Mouse (Mus musculus) thymus, adult 2 months (tissue): ENCODE results near the gene Sh3rf1.

Experiments
- CTCF ChIP-seq: fragments of 200-500 bp; IDR thresholded peaks from 2 replicates; pipeline ENCODE4 v1.5.1; 2012; ENCODE audit warnings: mild to moderate bottlenecking, control low read depth, low read length, moderate library complexity, borderline replicate concordance; ENCODE audit not compliant: control insufficient read depth, poor library complexity, insufficient read depth; ENCODE audit errors: extremely low read depth
- POLR2A ChIP-seq: fragments of 200-500 bp; IDR thresholded peaks from 2 replicates; pipeline ENCODE4 v1.6.1; 2012; ENCODE audit warnings: mild to moderate bottlenecking, low read length, control low read depth, moderate library complexity; ENCODE audit not compliant: control insufficient read depth, poor library complexity, insufficient read depth; ENCODE audit errors: extremely low read depth

GRCm38 (mm10) chr8:61444358-61444757 lies 220.7 kb downstream of the Sh3rf1 start:
- TF ChIP-seq POLR2A (no peak), CTCF (no peak)
